Mouse (Mus musculus) heart, adult 2 months (tissue): ENCODE measurements around the gene 1700113H08Rik. TPM values are rescaled to one million over a fixed set of nuclear protein-coding genes. Genes with fewer than 3 reads are reported as not detected.

Source experiments
- DNase-seq, 2 experiments: peaks; one replicate each; pipeline ENCODE4 v3.0.0; 2021
- H3K27ac ChIP-seq: fragments of 200-600 bp; 2 replicates; pipeline ENCODE4 v1.8.1; 2022
- H3K27me3 ChIP-seq: fragments of 200-500 bp; 2 replicates; pipeline ENCODE4 v1.6.1; 2012; ENCODE audit warnings: mild to moderate bottlenecking, low read length, inconsistent platforms, mixed read lengths; ENCODE audit not compliant: control insufficient read depth, insufficient read depth
- H3K36me3 ChIP-seq: fragments of 200-500 bp; 2 replicates; pipeline ENCODE4 v1.6.1; 2012; ENCODE audit warnings: low read length, inconsistent platforms; ENCODE audit not compliant: control insufficient read depth, insufficient read depth
- H3K4me1 ChIP-seq: fragments of 200-500 bp; 2 replicates; pipeline ENCODE4 v1.6.1; 2011; ENCODE audit warnings: low read length; ENCODE audit not compliant: control insufficient read depth, insufficient read depth
- H3K4me3 ChIP-seq: fragments of 200-600 bp; 2 replicates; pipeline ENCODE4 v1.8.1; 2022
- H3K79me2 ChIP-seq: fragments of 200-500 bp; replicated peaks from 2 replicates; pipeline ENCODE4 v1.6.1; 2012; ENCODE audit warnings: mild to moderate bottlenecking, inconsistent platforms, low read length, moderate library complexity, mixed read lengths; ENCODE audit not compliant: control insufficient read depth, insufficient read depth
- H3K9ac ChIP-seq: fragments of 200-500 bp; 2 replicates; pipeline ENCODE4 v1.6.1; 2012; ENCODE audit warnings: low read depth, mild to moderate bottlenecking, control low read depth, inconsistent platforms, low read length, mixed read lengths
- CTCF ChIP-seq: fragments of 200-600 bp; IDR thresholded peaks from 2 replicates; pipeline ENCODE4 v1.8.1; 2022; ENCODE audit warnings: antibody characterized with exemption, mild to moderate bottlenecking, moderate library complexity
- EP300 ChIP-seq: fragments of 200-500 bp; IDR thresholded peaks from 2 replicates; pipeline ENCODE4 v1.6.1; 2011; ENCODE audit warnings: low read depth, low read length, control low read depth; ENCODE audit not compliant: insufficient read depth
- POLR2A ChIP-seq: fragments of 200-500 bp; IDR thresholded peaks from 2 replicates; pipeline ENCODE4 v1.6.1; 2011; ENCODE audit warnings: mild to moderate bottlenecking, low read depth, low read length, control low read depth; ENCODE audit not compliant: insufficient read depth
- WGBS: fragments of 180-500 bp; shearing (Covaris S2); methylation state at CpG from one replicate; pipeline ENCODE4 v1.1.7; 2018; 5-methylcytosine and 5-hydroxymethylcytosine counted together
- intact Hi-C: fragments of 180-260 bp; cut with DNase I; formaldehyde crosslinking; loops from one replicate; pipeline ENCODE4 v1.15.1; 2025
- polyA plus RNA-seq: library from polyadenylated mRNA; depleted of rRNA; stranded (reverse); fragments of >200 nt; gene quantifications from 2 replicates; pipeline ENCODE4 v1.2.3, GENCODE M21; 2012
- total RNA-seq, 2 experiments: library from RNA; stranded (reverse); gene quantifications; 2 replicates each; pipeline ENCODE4 v1.2.3; 2021

Gene 1700113H08Rik
- total and polyA plus RNA-seq, 3 experiments = 0.12 TPM; not detected in 2

- Histone ChIP-seq H3K36me3 (no peaks in the 10 kb centered on the region), H3K9ac (no peak overlapping the region), H3K4me3 (no peak overlapping the region), H3K27ac (no peak overlapping the region), H3K79me2 (no peaks in the 10 kb centered on the region), H3K27me3 (no peaks in the 10 kb centered on the region), H3K4me1 (no peaks in the 10 kb centered on the region)
- no peak for DNase-seq
- WGBS = 73% methylated on average over 3 of the region's 3 CpGs
- TF ChIP-seq POLR2A = no peak
- TF ChIP-seq EP300 = no peak
- TF ChIP-seq CTCF = no peak
- intact Hi-C loops = no loop called here
Observed at GRCm38 (mm10) chr10:87049179-87049578, 8.7 kb upstream of the 1700113H08Rik start.

GRCm38 (mm10) chr10:87051714-87052113 lies 6.1 kb upstream of the 1700113H08Rik start:
- Histone ChIP-seq H3K27ac (no peak overlapping the region), H3K4me3 (no peak overlapping the region), H3K4me1 (no peaks in the 10 kb centered on the region), H3K36me3 (no peaks in the 10 kb centered on the region), H3K79me2 (no peaks in the 10 kb centered on the region), H3K27me3 (no peaks in the 10 kb centered on the region), H3K9ac (no peak overlapping the region)
- no peak for TF ChIP-seq POLR2A
- TF ChIP-seq EP300 = no peak
- no peak for TF ChIP-seq CTCF
- intact Hi-C loops = no loop called here
- 36% methylated on average over 4 of the region's 4 CpGs for WGBS
- DNase-seq = no peak

GRCm38 (mm10) chr10:87058251-87058925 lies 543 bp downstream of the 1700113H08Rik start:
- 1% methylated on average over 34 of the region's 34 CpGs for WGBS
- no peak overlapping the region for H3K9ac ChIP-seq
- TF ChIP-seq POLR2A = no peak
- no peak for TF ChIP-seq CTCF
- no peak for TF ChIP-seq EP300

GRCm38 (mm10) chr10:87058926-87059325 lies 1.1 kb downstream of the 1700113H08Rik start:
- Histone ChIP-seq H3K9ac (no peak overlapping the region), H3K27ac (no peak overlapping the region), H3K27me3 (peaks cover 2% of the 10 kb centered on the region; the same call in 1 of the 2 replicates), H3K4me3 (no peak overlapping the region), H3K79me2 (no peaks in the 10 kb centered on the region), H3K36me3 (no peaks in the 10 kb centered on the region), H3K4me1 (no peaks in the 10 kb centered on the region)
- DNase-seq = no peak
- intact Hi-C loops = no loop called here
- 37% methylated on average over 9 of the region's 9 CpGs for WGBS
- no peak for TF ChIP-seq CTCF
- TF ChIP-seq EP300 = no peak
- TF ChIP-seq POLR2A = no peak

More at GRCm38 (mm10) chr10:87058251-87058925, 543 bp downstream of the 1700113H08Rik start:
- Histone ChIP-seq H3K36me3 (no peaks in the 10 kb centered on the region), H3K4me3 (no peak overlapping the region), H3K79me2 (no peaks in the 10 kb centered on the region), H3K27ac (no peak overlapping the region), H3K27me3 (peaks cover 2% of the 10 kb centered on the region; the same call in 1 of the 2 replicates), H3K4me1 (no peaks in the 10 kb centered on the region)
- peak in 1 of 2 experiments; percentile 7 for DNase-seq
- intact Hi-C loops = no loop called here

- WGBS = 87% methylated on average over 6 of the region's 6 CpGs
- no peak for DNase-seq
- Histone ChIP-seq H3K27ac (no peak overlapping the region), H3K4me3 (no peak overlapping the region), H3K9ac (no peak overlapping the region), H3K79me2 (no peaks in the 10 kb centered on the region), H3K36me3 (no peaks in the 10 kb centered on the region), H3K27me3 (peaks cover 2% of the 10 kb centered on the region; the same call in 1 of the 2 replicates), H3K4me1 (no peaks in the 10 kb centered on the region)
- intact Hi-C loops = no loop called here
- TF ChIP-seq POLR2A (no peak), CTCF (no peak), EP300 (no peak)
Observed at GRCm38 (mm10) chr10:87059447-87059846, 1.6 kb downstream of the 1700113H08Rik start.

- intact Hi-C loops = no loop called here
- no peak overlapping the region for H3K9ac ChIP-seq
- no peak for DNase-seq
- H3K27me3 ChIP-seq = no peaks in the 10 kb centered on the region
- no peak overlapping the region for H3K27ac ChIP-seq
- H3K4me1 ChIP-seq = no peaks in the 10 kb centered on the region
- H3K79me2 ChIP-seq = no peaks in the 10 kb centered on the region
- no peak for TF ChIP-seq POLR2A
- TF ChIP-seq EP300 = no peak
- TF ChIP-seq CTCF = no peak
- no peak overlapping the region for H3K4me3 ChIP-seq
- 72% methylated on average over 6 of the region's 6 CpGs for WGBS
- no peaks in the 10 kb centered on the region for H3K36me3 ChIP-seq
Observed at GRCm38 (mm10) chr10:87084236-87084635, 26.4 kb downstream of the 1700113H08Rik start.
